Mouse (Mus musculus) embryonic facial prominence, embryonic 11.5 days (tissue): Measurements from ENCODE around the gene Cd2bp2. TPM values are rescaled to one million over a fixed set of nuclear protein-coding genes. Genes with fewer than 3 reads are reported as not detected.

Experiments used
- ATAC-seq: fragments of 200-750 bp; cut with Nextera tagmentation; replicated peaks from 2 replicates; pipeline ENCODE4 v1.8.0; 2017; ENCODE audit warnings: low read depth; ENCODE audit not compliant: insufficient number of reproducible peaks, low FRiP score, low TSS enrichment
- DNase-seq: peaks from one replicate; pipeline ENCODE4 v3.0.0-alpha.2; 2015; ENCODE audit warnings: low spot score
- H3K27ac ChIP-seq: fragments of 300-500 bp; sonication (generic); replicated peaks from 2 replicates; pipeline ENCODE4 v1.5.1; 2014; ENCODE audit warnings: mild to moderate bottlenecking, low read depth, low read length, control low read depth
- H3K27me3 ChIP-seq: fragments of 300-500 bp; sonication (generic); 2 replicates; pipeline ENCODE4 v1.6.1; 2014; ENCODE audit warnings: mild to moderate bottlenecking, low read length, moderate library complexity, mixed read lengths; ENCODE audit not compliant: control insufficient read depth, insufficient read depth
- H3K36me3 ChIP-seq: fragments of 300-500 bp; sonication (generic); replicated peaks from 2 replicates; pipeline ENCODE4 v1.6.1; 2014; ENCODE audit warnings: low read depth, mild to moderate bottlenecking, low read length, moderate library complexity, mixed read lengths; ENCODE audit not compliant: control insufficient read depth, insufficient read depth
- H3K4me1 ChIP-seq: fragments of 300-500 bp; sonication (generic); 2 replicates; pipeline ENCODE4 v1.6.1; 2014; ENCODE audit warnings: low read length, mixed read lengths; ENCODE audit not compliant: control insufficient read depth, insufficient read depth
- H3K4me2 ChIP-seq: fragments of 300-500 bp; sonication (generic); 2 replicates; pipeline ENCODE4 v1.6.1; 2014; ENCODE audit warnings: low read depth, mild to moderate bottlenecking, control low read depth, low read length, moderate library complexity
- H3K4me3 ChIP-seq: fragments of 300-500 bp; sonication (generic); 2 replicates; pipeline ENCODE4 v1.5.1; 2014; ENCODE audit warnings: low read depth, low read length, control low read depth
- H3K9ac ChIP-seq: fragments of 300-500 bp; sonication (generic); replicated peaks from 2 replicates; pipeline ENCODE4 v1.6.1; 2014; ENCODE audit warnings: mild to moderate bottlenecking, control low read depth, low read length
- H3K9me3 ChIP-seq: fragments of 300-500 bp; sonication (generic); replicated peaks from 2 replicates; pipeline ENCODE4 v1.6.1; 2016; ENCODE audit warnings: mild to moderate bottlenecking, low read length, inconsistent platforms, mixed read lengths; ENCODE audit not compliant: control insufficient read depth
- WGBS: fragments of 180-500 bp; shearing (Covaris S2); extraction: QIAGEN DNeasy Blood & Tissue Kit; methylation state at CpG from one replicate; pipeline ENCODE4 v1.1.7; 2014; 5-methylcytosine and 5-hydroxymethylcytosine counted together
- polyA plus RNA-seq: library from polyadenylated mRNA; unstranded; fragments of >200 nt; fragmentation: Nextera tagmentation; extraction: Ambion mirVana; gene quantifications from 2 replicates; pipeline ENCODE4 v1.2.1, GENCODE M21; 2014

Gene Cd2bp2
- polyA plus RNA-seq, 1 experiment from 2014 or later, result 74.0 TPM

- ATAC-seq (no peak), DNase-seq (no peak)
- H3K4me1 ChIP-seq, result no peaks in the 10 kb centered on the region
- no peaks in the 10 kb centered on the region for H3K9me3 ChIP-seq
- H3K27me3 ChIP-seq, result no peaks in the 10 kb centered on the region
- H3K36me3 ChIP-seq, result no peaks in the 10 kb centered on the region
- WGBS, result 80% methylated on average over 6 of the region's 6 CpGs
- H3K27ac ChIP-seq, result no peak overlapping the region
- no peak overlapping the region for H3K9ac ChIP-seq
- H3K4me3 ChIP-seq, result no peak overlapping the region
- no peak overlapping the region for H3K4me2 ChIP-seq
Observed at GRCm38 (mm10) chr7:127223515-127224478, 27.9 kb upstream of the Cd2bp2 start.

GRCm38 (mm10) chr7:127223106-127223505, 27.3 kb upstream of the Cd2bp2 start:
- H3K36me3 ChIP-seq, result no peaks in the 10 kb centered on the region
- 97% methylated on average over 3 of the region's 3 CpGs for WGBS
- no peak overlapping the region for H3K9ac ChIP-seq
- no peak overlapping the region for H3K4me2 ChIP-seq
- no peaks in the 10 kb centered on the region for H3K27me3 ChIP-seq
- ATAC-seq, result no peak
- no peaks in the 10 kb centered on the region for H3K9me3 ChIP-seq
- no peaks in the 10 kb centered on the region for H3K4me1 ChIP-seq
- no peak for DNase-seq
- H3K4me3 ChIP-seq, result no peak overlapping the region
- no peak overlapping the region for H3K27ac ChIP-seq

- no peaks in the 10 kb centered on the region; the same call in 1 of the 2 replicates for H3K4me1 ChIP-seq
- WGBS, result 85% methylated on average over 6 of the region's 6 CpGs
- H3K9me3 ChIP-seq, result no peaks in the 10 kb centered on the region
- no peaks in the 10 kb centered on the region for H3K27me3 ChIP-seq
- no peak overlapping the region for H3K27ac ChIP-seq
- DNase-seq (no peak), ATAC-seq (no peak)
- H3K36me3 ChIP-seq, result no peaks in the 10 kb centered on the region
- H3K4me3 ChIP-seq, result no peak overlapping the region
- H3K4me2 ChIP-seq, result no peak overlapping the region
- H3K9ac ChIP-seq, result no peak overlapping the region
Observed at GRCm38 (mm10) chr7:127220440-127220839, 24.6 kb upstream of the Cd2bp2 start.

- ATAC-seq (no peak), DNase-seq (no peak)
- no peaks in the 10 kb centered on the region; the same call in 1 of the 2 replicates for H3K4me1 ChIP-seq
- no peak overlapping the region for H3K4me2 ChIP-seq
- 93% methylated on average over 4 of the region's 4 CpGs for WGBS
- no peaks in the 10 kb centered on the region for H3K36me3 ChIP-seq
- H3K9ac ChIP-seq, result no peak overlapping the region
- no peak overlapping the region for H3K4me3 ChIP-seq
- peaks cover 2% of the 10 kb centered on the region; the same call in 1 of the 2 replicates for H3K27me3 ChIP-seq
- no peaks in the 10 kb centered on the region for H3K9me3 ChIP-seq
- no peak overlapping the region for H3K27ac ChIP-seq
Observed at GRCm38 (mm10) chr7:127218670-127219069, 22.8 kb upstream of the Cd2bp2 start.

GRCm38 (mm10) chr7:127217901-127218642, 22.2 kb upstream of the Cd2bp2 start:
- Histone ChIP-seq H3K4me1 (no peaks in the 10 kb centered on the region; the same call in 1 of the 2 replicates), H3K4me2 (no peak overlapping the region), H3K27me3 (peaks cover 2% of the 10 kb centered on the region; the same call in 1 of the 2 replicates), H3K36me3 (no peaks in the 10 kb centered on the region), H3K4me3 (no peak overlapping the region), H3K9me3 (no peaks in the 10 kb centered on the region), H3K27ac (no peak overlapping the region), H3K9ac (no peak overlapping the region)
- DNase-seq (no peak), ATAC-seq (no peak)
- WGBS, result 71% methylated on average over 10 of the region's 10 CpGs

- Histone ChIP-seq H3K36me3 (no peaks in the 10 kb centered on the region), H3K27ac (no peak overlapping the region), H3K9me3 (no peaks in the 10 kb centered on the region), H3K4me1 (no peaks in the 10 kb centered on the region; the same call in 1 of the 2 replicates), H3K9ac (no peak overlapping the region), H3K4me2 (no peak overlapping the region), H3K27me3 (peaks cover 2% of the 10 kb centered on the region; the same call in 1 of the 2 replicates), H3K4me3 (no peak overlapping the region)
- DNase-seq (no peak), ATAC-seq (no peak)
- 90% methylated on average over 6 of the region's 6 CpGs for WGBS
Observed at GRCm38 (mm10) chr7:127217475-127217874, 21.6 kb upstream of the Cd2bp2 start.

GRCm38 (mm10) chr7:127216307-127216706, 20.5 kb upstream of the Cd2bp2 start:
- H3K4me1 ChIP-seq, result no peaks in the 10 kb centered on the region; the same call in 1 of the 2 replicates
- WGBS, result 80% methylated on average over 5 of the region's 5 CpGs
- H3K4me3 ChIP-seq, result no peak overlapping the region
- no peak overlapping the region for H3K9ac ChIP-seq
- DNase-seq, result no peak
- peaks cover 2% of the 10 kb centered on the region; the same call in 1 of the 2 replicates for H3K27me3 ChIP-seq
- H3K27ac ChIP-seq, result no peak overlapping the region
- no peaks in the 10 kb centered on the region for H3K36me3 ChIP-seq
- H3K4me2 ChIP-seq, result no peak overlapping the region
- no peak for ATAC-seq
- no peaks in the 10 kb centered on the region for H3K9me3 ChIP-seq
